In genomic region chr4:144894487-144895210, GRCm38 (mm10) we compare ENCODE assay signal across 8 mouse cellular contexts. TPM values are rescaled to one million over a fixed set of nuclear protein-coding genes. Genes with fewer than 3 reads are reported as not detected.
DNase-seq lines count a peak whose midpoint lies in the region; ATAC-seq and TF ChIP-seq lines count a peak whose summit lies in the region.

No protein-coding gene starts in this region.

- H3K9me3 ChIP-seq in embryonic facial prominence, embryonic 12.5 days: no peaks in the 10 kb centered on the region
- no peaks in the 10 kb centered on the region for H3K9me3 ChIP-seq in limb, embryonic 11.5 days (ENCODE audit: control insufficient read depth, low read length)
- H3K9me3 ChIP-seq in midbrain, embryonic 14.5 days (ENCODE audit: control insufficient read depth, low read length): no peaks in the 10 kb centered on the region

- WGBS in embryonic facial prominence, embryonic 12.5 days: 1% methylated on average over 11 of the region's 11 CpGs
- WGBS in limb, embryonic 11.5 days: 3% methylated on average over 11 of the region's 11 CpGs
- 4% methylated on average over 11 of the region's 11 CpGs for whole genome bisulfite sequencing in midbrain, embryonic 14.5 days

- intact Hi-C loops in heart, postnatal 36 days (cut with DNase I): loop anchor here (2.0 to 5.0 kb wide), 3 partner anchors 14 to 388 kb away; no protein-coding TSS in a partner anchor

- peak overlapping the region; percentile 60 for H3K9ac ChIP-seq in embryonic facial prominence, embryonic 12.5 days
- peak overlapping the region; percentile 68 for H3K9ac ChIP-seq in limb, embryonic 11.5 days (ENCODE audit: low read length)
- H3K9ac ChIP-seq in midbrain, embryonic 14.5 days (replicated peaks; ENCODE audit: low read length): no peak overlapping the region

- peak overlapping the region; percentile 82 for H3K4me2 ChIP-seq in embryonic facial prominence, embryonic 12.5 days (replicated peaks)
- peak overlapping the region; percentile 97 for H3K4me2 ChIP-seq in limb, embryonic 11.5 days (ENCODE audit: low read depth, severe bottlenecking)
- peak overlapping the region; percentile 89 for H3K4me2 ChIP-seq in midbrain, embryonic 14.5 days (ENCODE audit: low read length)

- no peak for TF ChIP-seq CTCF in testis, adult 2 months (IDR thresholded peaks at IDR 0.05; ENCODE audit: control insufficient read depth, insufficient read depth, insufficient replicate concordance, low read depth, low read length)

- peak overlapping the region; percentile 75 for H3K27ac ChIP-seq in testis, adult 2 months (ENCODE audit: control insufficient read depth, insufficient read depth, low read depth, low read length)
- H3K27ac ChIP-seq in embryonic facial prominence, embryonic 12.5 days: peak overlapping the region; percentile 81
- H3K27ac ChIP-seq in limb, embryonic 11.5 days (replicated peaks; ENCODE audit: low read depth, low read length): no peak overlapping the region
- H3K27ac ChIP-seq in midbrain, embryonic 14.5 days (replicated peaks; ENCODE audit: low read depth, low read length): peak overlapping the region; percentile 41; the same call in 1 of the 2 replicates

- DNase-seq in testis, postnatal 10 days (ENCODE audit: low spot score): no peak
- DNase-seq in heart, postnatal 36 days: peak; percentile 60 to 68
- DNase-seq in limb, embryonic 11.5 days (ENCODE audit: low spot score): peak; percentile 50
- DNase-seq in midbrain, embryonic 14.5 days: peak; percentile 42
- no peak for DNase-seq in spleen, postnatal 14 days (ENCODE audit: low spot score in 2 of 2)
- no peak for DNase-seq in layer of hippocampus, postnatal 10 days (ENCODE audit: low spot score in 2 of 2)

- TF ChIP-seq POLR2A in testis, adult 2 months (IDR thresholded peaks at IDR 0.05; ENCODE audit: control insufficient read depth, low read depth, low read length): no peak

- ATAC-seq in embryonic facial prominence, embryonic 12.5 days (ENCODE audit: insufficient number of reproducible peaks, insufficient read depth, low FRiP score, low TSS enrichment): peak; percentile 23
- ATAC-seq in limb, embryonic 11.5 days (ENCODE audit: insufficient number of reproducible peaks, low FRiP score, low TSS enrichment, low read depth): no peak
- no peak for ATAC-seq in midbrain, embryonic 14.5 days (ENCODE audit: low FRiP score, low TSS enrichment)

- H3K4me1 ChIP-seq in testis, adult 2 months (ENCODE audit: control insufficient read depth, insufficient read depth, low read length): peaks cover 29% of the 10 kb centered on the region
- H3K4me1 ChIP-seq in embryonic facial prominence, embryonic 12.5 days: peaks cover 41% of the 10 kb centered on the region
- H3K4me1 ChIP-seq in limb, embryonic 11.5 days (ENCODE audit: control insufficient read depth, insufficient read depth, low read length): peaks cover 20% of the 10 kb centered on the region
- peaks cover 19% of the 10 kb centered on the region for H3K4me1 ChIP-seq in midbrain, embryonic 14.5 days (ENCODE audit: control insufficient read depth, insufficient read depth, low read length)

- H3K36me3 ChIP-seq in testis, adult 2 months (ENCODE audit: control insufficient read depth, insufficient read depth, low read length): no peaks in the 10 kb centered on the region
- H3K36me3 ChIP-seq in embryonic facial prominence, embryonic 12.5 days: 0 out of 2 replicates have a peak, but pooled peaks cover 2% of the 10 kb centered on the region
- H3K36me3 ChIP-seq in limb, embryonic 11.5 days (ENCODE audit: control insufficient read depth, insufficient read depth, low read length): no peaks in the 10 kb centered on the region; the same call in 1 of the 2 replicates
- no peaks in the 10 kb centered on the region for H3K36me3 ChIP-seq in midbrain, embryonic 14.5 days (ENCODE audit: control insufficient read depth, insufficient read depth, low read length)

- no peaks in the 10 kb centered on the region for H3K27me3 ChIP-seq in testis, adult 2 months (ENCODE audit: control insufficient read depth, insufficient read depth, low read length)
- H3K27me3 ChIP-seq in embryonic facial prominence, embryonic 12.5 days: no peaks in the 10 kb centered on the region
- no peaks in the 10 kb centered on the region for H3K27me3 ChIP-seq in limb, embryonic 11.5 days (ENCODE audit: control insufficient read depth, insufficient read depth, low read length)
- H3K27me3 ChIP-seq in midbrain, embryonic 14.5 days (ENCODE audit: control insufficient read depth, insufficient read depth, low read length): peaks cover 36% of the 10 kb centered on the region

- peak overlapping the region; percentile 74 for H3K4me3 ChIP-seq in testis, adult 2 months (ENCODE audit: control insufficient read depth, low read depth, low read length)
- peak overlapping the region; percentile 61 for H3K4me3 ChIP-seq in embryonic facial prominence, embryonic 12.5 days
- peak overlapping the region; percentile 61 for H3K4me3 ChIP-seq in limb, embryonic 11.5 days (ENCODE audit: low read depth, low read length)
- H3K4me3 ChIP-seq in midbrain, embryonic 14.5 days (replicated peaks; ENCODE audit: low read depth, low read length): peak overlapping the region; percentile 43

RNA-seq across cellular contexts. Expression of gene Dhrs3, which starts 2.0 kb away (rescaled TPM):
- 8.9 and 10.4 TPM in 2 replicates for polyA plus RNA-seq in testis, adult 2 months (2012; rRNA removed)
- 52.2 and 56.7 TPM in 2 replicates for polyA plus RNA-seq in embryonic facial prominence, embryonic 12.5 days (2016; fragmentation: Nextera tagmentation; extraction: Ambion mirVana)
- total RNA-seq in heart, postnatal 36 days (2021): 100 to 1,000 TPM; 139 to 162 TPM
- polyA plus RNA-seq in limb, embryonic 11.5 days (2014; fragmentation: Nextera tagmentation; extraction: Ambion mirVana): 48.5 and 50.2 TPM in 2 replicates
- polyA plus RNA-seq in midbrain, embryonic 14.5 days (2014; fragmentation: Nextera tagmentation; extraction: Ambion mirVana): 47.1 and 51.6 TPM in 2 replicates
- 10 to 100 TPM; 23.2 to 23.3 TPM for total RNA-seq in layer of hippocampus, postnatal 10 days (2021)

Comparison
In these comparisons a context has a peak if more than half of its experiments do, and no peak if none do; other contexts are left out.
1. DNase-seq: peak in heart, postnatal 36 days (2 of 2), limb, embryonic 11.5 days (single experiment) and midbrain, embryonic 14.5 days (single experiment); none in testis, postnatal 10 days (single experiment), spleen, postnatal 14 days (0 of 2) and layer of hippocampus, postnatal 10 days (0 of 2).
2. Peak in every context shown above with its lines, with median percentiles within 50 percentile points of each other: H3K4me3 ChIP-seq and H3K4me2 ChIP-seq.